Mouse (Mus musculus) olfactory bulb, adult 2 months (tissue): ENCODE measurements around the gene Rhd.

Experiments
- CTCF ChIP-seq: fragments of 200-500 bp; IDR thresholded peaks from 2 replicates; pipeline ENCODE4 v1.5.1; 2012; ENCODE audit warnings: low read depth, mild to moderate bottlenecking, low read length, moderate library complexity; ENCODE audit not compliant: insufficient read depth
- POLR2A ChIP-seq: fragments of 200-500 bp; IDR thresholded peaks from 2 replicates; pipeline ENCODE4 v1.6.1; 2012; ENCODE audit warnings: mild to moderate bottlenecking, low read depth, low read length, moderate library complexity; ENCODE audit not compliant: insufficient read depth

DNA sequence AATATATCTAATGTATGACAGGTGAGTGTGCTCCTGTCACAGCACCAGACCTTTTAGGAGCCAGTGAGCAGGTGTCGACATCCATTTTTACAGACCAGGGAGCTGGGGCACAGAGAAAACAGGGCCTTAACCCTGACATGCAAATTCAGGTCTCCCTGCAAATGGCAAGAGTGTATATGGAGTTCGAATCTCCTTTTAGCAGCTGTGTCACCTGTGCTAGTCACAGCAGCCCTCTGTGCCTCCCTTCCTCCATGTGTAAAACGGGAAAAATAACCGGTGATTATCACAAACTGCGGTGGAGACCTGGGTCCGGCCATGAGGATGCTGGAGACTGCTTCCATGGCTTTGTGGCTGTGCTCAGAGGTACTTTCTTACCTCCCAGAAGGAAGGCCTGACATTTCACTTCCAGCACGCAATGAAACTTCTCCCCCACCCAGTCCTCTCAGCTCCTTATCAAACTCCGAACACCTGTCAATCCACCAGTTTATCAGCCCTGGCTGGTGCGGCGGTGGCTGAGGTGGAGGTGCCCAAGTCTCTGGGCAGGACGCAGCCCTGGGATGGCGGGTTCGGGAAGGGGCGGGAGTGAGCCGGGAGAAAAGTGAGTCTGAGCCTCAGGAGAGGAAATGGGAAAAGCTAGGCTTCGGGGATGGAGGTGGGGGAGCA lies 4.9 kb downstream of the Rhd start:
- TF ChIP-seq CTCF, result no peak
- TF ChIP-seq POLR2A, result no peak
